Mouse (Mus musculus): ENCODE measurements at regions not wholly inside any gene's neighbourhood (a gene's known extent, or its start where the extent isn't known, plus 50 kb on each side); places are given as distances from the start of the nearest gene placed in this dataset.

GRCm38 (mm10) chr6:31148311-31148856 lies 189.5 kb upstream of the Klf14 start:
- Histone ChIP-seq H3K36me3 (ENCODE audit: control insufficient read depth, insufficient read depth, low read length) (no peaks in the 10 kb centered on the region), H3K4me1 (ENCODE audit: control insufficient read depth, insufficient read depth, low read length) (no peaks in the 10 kb centered on the region), H3K27ac (ENCODE audit: low read length) (no peak overlapping the region), H3K9me3 (ENCODE audit: control insufficient read depth, low read depth, low read length) (no peaks in the 10 kb centered on the region), H3K27me3 (ENCODE audit: control insufficient read depth, insufficient read depth, low read length) (no peaks in the 10 kb centered on the region), H3K4me2 (replicated peaks; ENCODE audit: low read depth, low read length) (no peak overlapping the region), H3K9ac (replicated peaks; ENCODE audit: low read depth, low read length) (no peak overlapping the region), H3K4me3 (ENCODE audit: low read depth, low read length) (no peak overlapping the region)
- WGBS: 54% methylated on average over 8 of the region's 8 CpGs
- ATAC-seq (ENCODE audit: insufficient number of reproducible peaks, insufficient read depth, low FRiP score, low read depth): no peak

- Histone ChIP-seq H3K4me3 (ENCODE audit: low read depth, low read length) (no peak overlapping the region), H3K27ac (ENCODE audit: low read length) (no peak overlapping the region), H3K4me1 (ENCODE audit: control insufficient read depth, insufficient read depth, low read length) (no peaks in the 10 kb centered on the region), H3K27me3 (ENCODE audit: control insufficient read depth, insufficient read depth, low read length) (no peaks in the 10 kb centered on the region), H3K9me3 (ENCODE audit: control insufficient read depth, low read depth, low read length) (no peaks in the 10 kb centered on the region), H3K9ac (replicated peaks; ENCODE audit: low read depth, low read length) (no peak overlapping the region), H3K4me2 (replicated peaks; ENCODE audit: low read depth, low read length) (no peak overlapping the region), H3K36me3 (ENCODE audit: control insufficient read depth, insufficient read depth, low read length) (no peaks in the 10 kb centered on the region)
- WGBS: 71% methylated on average over 6 of the region's 6 CpGs
- ATAC-seq (ENCODE audit: insufficient number of reproducible peaks, insufficient read depth, low FRiP score, low read depth): no peak
Measured at GRCm38 (mm10) chr6:31149164-31149563, 190.3 kb upstream of the Klf14 start.

GRCm38 (mm10) chr6:31150416-31150815 lies 191.5 kb upstream of the Klf14 start:
- Histone ChIP-seq H3K9me3 (ENCODE audit: control insufficient read depth, low read depth, low read length) (no peaks in the 10 kb centered on the region), H3K4me2 (replicated peaks; ENCODE audit: low read depth, low read length) (no peak overlapping the region), H3K27me3 (ENCODE audit: control insufficient read depth, insufficient read depth, low read length) (no peaks in the 10 kb centered on the region), H3K4me3 (ENCODE audit: low read depth, low read length) (no peak overlapping the region), H3K27ac (ENCODE audit: low read length) (no peak overlapping the region), H3K9ac (replicated peaks; ENCODE audit: low read depth, low read length) (no peak overlapping the region), H3K36me3 (ENCODE audit: control insufficient read depth, insufficient read depth, low read length) (no peaks in the 10 kb centered on the region), H3K4me1 (ENCODE audit: control insufficient read depth, insufficient read depth, low read length) (no peaks in the 10 kb centered on the region)
- no peak for ATAC-seq (ENCODE audit: insufficient number of reproducible peaks, insufficient read depth, low FRiP score, low read depth)
- 87% methylated on average over 8 of the region's 8 CpGs for WGBS

- no peak overlapping the region for H3K27ac ChIP-seq (ENCODE audit: low read length)
Measured at GRCm38 (mm10) chr6:31155857-31156256, 197.0 kb upstream of the Klf14 start.

GRCm38 (mm10) chr6:31156999-31157398 lies 198.1 kb upstream of the Klf14 start:
- Histone ChIP-seq H3K4me2 (replicated peaks; ENCODE audit: low read depth, low read length) (no peak overlapping the region), H3K27me3 (ENCODE audit: control insufficient read depth, insufficient read depth, low read length) (no peaks in the 10 kb centered on the region), H3K9ac (replicated peaks; ENCODE audit: low read depth, low read length) (no peak overlapping the region), H3K36me3 (ENCODE audit: control insufficient read depth, insufficient read depth, low read length) (no peaks in the 10 kb centered on the region), H3K9me3 (ENCODE audit: control insufficient read depth, low read depth, low read length) (no peaks in the 10 kb centered on the region), H3K4me3 (ENCODE audit: low read depth, low read length) (no peak overlapping the region), H3K4me1 (ENCODE audit: control insufficient read depth, insufficient read depth, low read length) (no peaks in the 10 kb centered on the region), H3K27ac (ENCODE audit: low read length) (no peak overlapping the region)
- WGBS: 89% methylated on average over 2 of the region's 2 CpGs
- no peak for ATAC-seq (ENCODE audit: insufficient number of reproducible peaks, insufficient read depth, low FRiP score, low read depth)

More at GRCm38 (mm10) chr6:31155857-31156256, 197.0 kb upstream of the Klf14 start:
- H3K9me3 ChIP-seq (ENCODE audit: control insufficient read depth, low read depth, low read length): no peaks in the 10 kb centered on the region
- no peak for ATAC-seq (ENCODE audit: insufficient number of reproducible peaks, insufficient read depth, low FRiP score, low read depth)
- WGBS: 27% methylated on average over 5 of the region's 5 CpGs
- H3K27me3 ChIP-seq (ENCODE audit: control insufficient read depth, insufficient read depth, low read length): no peaks in the 10 kb centered on the region
- no peaks in the 10 kb centered on the region for H3K36me3 ChIP-seq (ENCODE audit: control insufficient read depth, insufficient read depth, low read length)
- H3K4me1 ChIP-seq (ENCODE audit: control insufficient read depth, insufficient read depth, low read length): no peaks in the 10 kb centered on the region
- H3K4me3 ChIP-seq (ENCODE audit: low read depth, low read length): no peak overlapping the region
- H3K4me2 ChIP-seq (replicated peaks; ENCODE audit: low read depth, low read length): no peak overlapping the region
- H3K9ac ChIP-seq (replicated peaks; ENCODE audit: low read depth, low read length): no peak overlapping the region

- H3K27me3 ChIP-seq (ENCODE audit: control insufficient read depth, insufficient read depth, low read length): no peaks in the 10 kb centered on the region
- no peak for ATAC-seq (ENCODE audit: insufficient number of reproducible peaks, insufficient read depth, low FRiP score, low read depth)
- no peaks in the 10 kb centered on the region for H3K36me3 ChIP-seq (ENCODE audit: control insufficient read depth, insufficient read depth, low read length)
- no peak overlapping the region for H3K27ac ChIP-seq (ENCODE audit: low read length)
- H3K9me3 ChIP-seq (ENCODE audit: control insufficient read depth, low read depth, low read length): no peaks in the 10 kb centered on the region
- H3K4me2 ChIP-seq (replicated peaks; ENCODE audit: low read depth, low read length): no peak overlapping the region
- H3K9ac ChIP-seq (replicated peaks; ENCODE audit: low read depth, low read length): no peak overlapping the region
- 86% methylated on average over 6 of the region's 6 CpGs for WGBS
- H3K4me3 ChIP-seq (ENCODE audit: low read depth, low read length): no peak overlapping the region
- no peaks in the 10 kb centered on the region for H3K4me1 ChIP-seq (ENCODE audit: control insufficient read depth, insufficient read depth, low read length)
Measured at GRCm38 (mm10) chr6:31157429-31157828, 198.6 kb upstream of the Klf14 start.

GRCm38 (mm10) chr6:31158648-31159047 lies 199.8 kb upstream of the Klf14 start:
- Histone ChIP-seq H3K36me3 (ENCODE audit: control insufficient read depth, insufficient read depth, low read length) (no peaks in the 10 kb centered on the region), H3K27ac (ENCODE audit: low read length) (no peak overlapping the region), H3K4me3 (ENCODE audit: low read depth, low read length) (no peak overlapping the region), H3K9ac (replicated peaks; ENCODE audit: low read depth, low read length) (no peak overlapping the region), H3K9me3 (ENCODE audit: control insufficient read depth, low read depth, low read length) (no peaks in the 10 kb centered on the region), H3K4me2 (replicated peaks; ENCODE audit: low read depth, low read length) (no peak overlapping the region), H3K27me3 (ENCODE audit: control insufficient read depth, insufficient read depth, low read length) (no peaks in the 10 kb centered on the region), H3K4me1 (ENCODE audit: control insufficient read depth, insufficient read depth, low read length) (no peaks in the 10 kb centered on the region)
- 67% methylated on average over 7 of the region's 7 CpGs for WGBS
- ATAC-seq (ENCODE audit: insufficient number of reproducible peaks, insufficient read depth, low FRiP score, low read depth): no peak

GRCm38 (mm10) chr6:31159240-31159639 lies 200.4 kb upstream of the Klf14 start:
- no peak for ATAC-seq (ENCODE audit: insufficient number of reproducible peaks, insufficient read depth, low FRiP score, low read depth)
- Histone ChIP-seq H3K27ac (ENCODE audit: low read length) (no peak overlapping the region), H3K36me3 (ENCODE audit: control insufficient read depth, insufficient read depth, low read length) (no peaks in the 10 kb centered on the region), H3K9ac (replicated peaks; ENCODE audit: low read depth, low read length) (no peak overlapping the region), H3K27me3 (ENCODE audit: control insufficient read depth, insufficient read depth, low read length) (no peaks in the 10 kb centered on the region), H3K4me1 (ENCODE audit: control insufficient read depth, insufficient read depth, low read length) (no peaks in the 10 kb centered on the region), H3K9me3 (ENCODE audit: control insufficient read depth, low read depth, low read length) (no peaks in the 10 kb centered on the region), H3K4me3 (ENCODE audit: low read depth, low read length) (no peak overlapping the region), H3K4me2 (replicated peaks; ENCODE audit: low read depth, low read length) (no peak overlapping the region)
- WGBS: 30% methylated on average over 8 of the region's 8 CpGs

GRCm38 (mm10) chr6:31159935-31160670 lies 201.2 kb upstream of the Klf14 start:
- H3K27me3 ChIP-seq (ENCODE audit: control insufficient read depth, insufficient read depth, low read length): no peaks in the 10 kb centered on the region
- ATAC-seq (ENCODE audit: insufficient number of reproducible peaks, insufficient read depth, low FRiP score, low read depth): no peak
- H3K9me3 ChIP-seq (ENCODE audit: control insufficient read depth, low read depth, low read length): no peaks in the 10 kb centered on the region
- no peak overlapping the region for H3K9ac ChIP-seq (replicated peaks; ENCODE audit: low read depth, low read length)
- H3K4me3 ChIP-seq (ENCODE audit: low read depth, low read length): no peak overlapping the region
- H3K4me1 ChIP-seq (ENCODE audit: control insufficient read depth, insufficient read depth, low read length): no peaks in the 10 kb centered on the region
- 76% methylated on average over 16 of the region's 16 CpGs for WGBS
- H3K27ac ChIP-seq (ENCODE audit: low read length): no peak overlapping the region
- H3K36me3 ChIP-seq (ENCODE audit: control insufficient read depth, insufficient read depth, low read length): no peaks in the 10 kb centered on the region
- H3K4me2 ChIP-seq (replicated peaks; ENCODE audit: low read depth, low read length): no peak overlapping the region

Data from stomach, embryonic 14.5 days (tissue).